Mouse (Mus musculus): Measurements from ENCODE around the gene Pde4c.

Pde4c gene

DNA sequence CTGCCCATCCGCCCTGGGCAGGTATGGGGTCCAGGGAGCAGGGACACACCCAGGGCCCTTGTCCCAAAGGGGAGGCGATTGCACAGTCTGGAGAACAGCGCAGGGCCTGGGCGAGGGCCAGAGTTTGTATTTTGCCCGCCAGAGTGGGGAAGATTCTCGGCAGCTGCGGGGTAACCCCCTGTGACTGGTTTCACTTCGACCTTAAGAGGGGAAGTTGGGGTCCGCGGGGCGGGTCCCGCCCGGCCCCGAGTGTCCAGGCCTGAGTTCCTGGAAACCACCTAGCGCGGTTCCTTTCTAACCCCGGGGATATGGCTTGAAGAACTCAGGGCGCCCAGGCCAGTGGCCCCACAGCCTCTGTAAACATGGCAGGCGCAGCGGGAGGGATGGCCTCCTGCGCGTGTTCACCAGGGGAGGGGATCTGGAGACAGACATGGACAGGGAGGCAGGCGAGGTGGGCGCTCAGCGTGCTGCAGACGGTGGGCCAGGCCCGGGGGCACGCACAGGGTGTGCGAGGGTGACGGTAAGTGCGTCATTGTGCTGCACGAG, 44.8 kb downstream of the Pde4c start:
- peak; percentile 20 to 32 for DNase-seq

DNA sequence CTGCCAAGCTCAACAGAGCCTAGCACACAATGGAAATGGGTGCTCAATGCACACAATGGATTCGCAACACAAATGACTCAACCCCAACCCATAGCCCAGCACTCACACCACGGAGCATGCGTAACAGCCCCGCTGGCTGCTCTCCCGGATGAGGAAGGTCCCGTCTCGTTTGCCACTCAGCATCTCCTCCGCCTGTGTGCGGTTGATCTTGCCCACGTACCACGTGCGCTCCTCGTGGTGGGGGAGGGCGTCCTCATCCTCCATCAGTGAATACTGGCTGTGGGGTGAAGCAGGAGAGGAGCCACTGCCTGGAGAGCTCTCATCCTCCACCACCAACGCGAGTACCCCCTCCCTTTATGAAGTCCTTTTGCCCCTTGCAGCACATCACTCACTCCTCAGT, 45.4 kb downstream of the Pde4c start:
- peak in 1 of 2 experiments; percentile 32 for DNase-seq

DNA sequence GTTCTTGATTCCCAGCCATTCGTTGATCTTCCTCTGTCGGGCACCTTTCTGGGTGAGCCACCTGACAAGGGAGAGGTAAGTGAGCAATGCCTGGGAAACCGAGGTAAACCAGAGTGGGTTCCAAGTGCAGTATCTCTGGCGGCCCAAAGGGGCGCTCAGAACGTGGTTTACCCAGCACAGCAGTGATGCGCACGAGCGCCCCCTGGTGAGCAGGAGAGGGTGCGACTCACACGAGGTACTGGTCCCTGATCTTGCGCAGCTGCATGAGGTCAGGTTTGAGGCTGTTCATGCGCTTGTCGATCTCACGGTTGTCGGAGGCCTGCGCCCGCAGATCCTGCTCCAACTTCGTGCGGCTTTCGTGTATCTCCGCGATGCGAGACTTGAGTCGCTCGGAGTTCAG, 45.8 kb downstream of the Pde4c start:
- peak; percentile 96 to 97 for DNase-seq

DNA sequence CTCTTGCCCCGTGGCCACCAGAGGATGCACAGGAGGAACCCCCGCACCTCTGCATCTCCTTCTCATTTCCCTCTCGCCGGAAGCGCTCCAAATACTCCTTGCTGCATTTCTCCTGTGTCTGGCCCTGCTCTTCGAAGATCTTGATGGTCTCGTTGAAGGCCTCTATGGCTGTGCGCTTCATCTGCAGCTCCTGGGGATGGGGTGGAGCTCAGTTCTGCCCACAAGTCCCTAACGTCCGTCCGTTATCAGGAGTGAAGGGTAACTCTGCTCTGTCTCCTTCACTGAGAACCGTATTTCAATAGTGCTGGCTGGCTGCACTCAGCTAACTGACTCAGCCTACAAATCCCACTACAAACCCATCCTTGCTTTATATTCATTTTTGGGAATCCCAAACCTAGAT, 46.3 kb downstream of the Pde4c start:
- DNase-seq, result no peak

DNA sequence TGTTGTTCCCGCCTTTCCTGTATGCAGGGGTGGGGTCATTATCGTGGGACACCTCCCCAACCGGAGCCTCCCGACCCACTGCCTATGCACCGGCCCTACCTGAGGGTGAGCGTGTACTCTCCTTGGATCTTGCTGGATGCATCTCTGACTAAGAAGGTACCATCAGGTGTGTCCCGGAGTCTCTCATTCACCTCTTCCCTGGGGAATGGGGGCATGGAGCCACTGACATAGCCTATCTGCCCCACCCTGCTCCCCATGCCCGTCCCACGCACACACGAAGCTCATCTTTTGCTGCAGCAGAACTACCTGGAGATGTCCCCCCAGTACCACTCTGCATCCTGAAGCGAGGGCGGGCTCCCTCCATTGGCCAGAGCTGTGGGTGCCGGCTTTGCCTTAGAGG, 47.2 kb downstream of the Pde4c start:
- DNase-seq, result no peak

DNA sequence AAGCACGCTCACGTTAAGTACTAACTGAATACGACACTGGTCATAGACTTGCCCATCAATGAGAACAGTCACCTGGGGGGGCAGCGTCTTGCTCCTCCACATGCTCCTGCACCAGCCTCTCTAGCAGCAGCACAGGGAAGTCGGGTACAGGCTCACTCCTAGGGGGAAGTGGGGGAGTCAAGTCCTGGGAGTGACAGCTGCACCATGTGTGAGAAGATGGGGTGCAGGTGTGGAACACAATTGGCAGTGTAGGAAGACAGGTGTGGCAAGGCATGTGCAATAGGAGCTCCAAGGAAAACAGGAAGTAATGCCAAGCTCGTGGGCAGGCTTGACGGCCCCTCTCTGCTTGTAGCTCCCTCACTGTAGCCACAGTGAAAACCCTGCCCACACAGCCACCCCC, 47.7 kb downstream of the Pde4c start:
- no peak for DNase-seq

DNA sequence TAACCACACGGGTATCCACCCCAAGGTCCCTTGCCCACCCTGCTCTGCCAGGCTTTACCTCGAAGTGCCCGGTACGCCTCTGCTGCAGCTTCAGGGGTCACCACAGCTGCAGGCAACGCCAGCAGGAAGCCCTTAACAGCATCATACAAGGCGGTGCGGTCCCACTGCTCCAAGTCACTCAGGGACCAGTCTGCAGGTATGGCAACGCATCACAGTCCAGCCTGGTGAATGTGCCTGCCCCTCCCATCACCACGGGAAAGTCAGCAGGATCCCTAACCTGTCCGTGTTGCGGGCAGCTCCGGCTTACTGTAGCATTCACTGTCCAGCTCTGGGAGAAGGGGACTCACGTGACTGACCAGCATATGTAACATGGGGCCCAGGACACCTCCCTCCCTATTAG, 48.6 kb downstream of the Pde4c start:
- no peak for DNase-seq

DNA sequence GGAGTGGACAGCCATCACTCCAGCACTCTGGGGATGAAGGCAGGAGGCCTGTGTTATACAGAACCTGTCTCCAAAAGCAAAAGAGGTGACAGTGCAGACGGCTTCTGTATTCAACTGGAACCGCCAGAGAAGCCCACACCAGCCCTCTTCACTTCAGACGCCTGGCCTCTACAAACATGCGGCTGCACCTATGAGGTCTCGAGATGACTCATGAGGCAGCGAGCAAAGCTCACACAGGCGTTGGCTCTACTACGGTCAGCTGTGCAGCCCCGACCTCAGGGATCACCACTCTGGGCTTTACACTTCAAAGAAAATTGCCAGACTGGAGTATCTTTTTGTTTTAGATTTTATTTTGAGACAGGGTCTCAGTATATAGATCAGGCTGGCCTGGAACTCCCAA, 49.4 kb downstream of the Pde4c start:
- DNase-seq, result no peak

DNA sequence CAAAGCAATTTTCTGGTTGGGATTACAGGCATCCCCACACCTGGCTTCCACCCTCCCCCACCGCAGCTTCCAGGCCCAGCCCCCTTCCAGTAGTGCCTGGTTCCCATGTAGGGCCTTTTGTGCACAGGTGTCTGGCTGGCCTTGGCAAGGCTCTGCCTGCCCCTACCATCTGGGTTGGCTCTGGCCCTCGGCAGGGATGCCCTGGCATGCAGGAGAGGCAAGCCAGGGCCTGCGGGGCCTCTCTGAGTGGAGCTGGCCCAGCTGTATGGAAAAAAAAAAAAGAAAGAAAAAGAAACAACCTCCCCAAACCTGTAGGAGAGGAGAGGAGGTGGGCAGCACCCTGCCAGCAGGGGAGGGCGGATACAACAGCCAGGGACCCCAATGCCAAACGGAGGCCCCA, 49.9 kb downstream of the Pde4c start:
- DNase-seq, result peak; percentile 77 to 82

DNA sequence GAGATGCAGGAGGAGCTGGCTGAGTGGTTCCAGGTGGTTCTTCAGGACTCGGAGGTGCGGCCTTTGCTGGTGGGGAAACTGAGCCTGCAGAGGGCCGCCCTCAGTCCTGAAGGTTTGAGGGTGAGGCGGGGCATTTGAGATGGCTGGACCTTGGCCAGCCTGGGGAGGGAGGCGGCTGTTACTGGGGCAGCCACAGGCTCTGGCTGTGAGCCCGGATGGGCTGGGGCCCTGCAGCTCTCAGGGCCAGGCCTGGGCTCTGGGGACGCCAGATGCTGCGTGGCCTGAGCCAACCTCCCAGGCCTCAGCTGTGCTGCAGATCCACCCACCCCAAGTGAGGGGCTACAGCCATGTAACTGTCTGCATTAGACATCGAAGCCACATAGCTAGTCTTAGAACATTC, 50.3 kb downstream of the Pde4c start:
- DNase-seq, result peak; percentile 76 to 82

DNA sequence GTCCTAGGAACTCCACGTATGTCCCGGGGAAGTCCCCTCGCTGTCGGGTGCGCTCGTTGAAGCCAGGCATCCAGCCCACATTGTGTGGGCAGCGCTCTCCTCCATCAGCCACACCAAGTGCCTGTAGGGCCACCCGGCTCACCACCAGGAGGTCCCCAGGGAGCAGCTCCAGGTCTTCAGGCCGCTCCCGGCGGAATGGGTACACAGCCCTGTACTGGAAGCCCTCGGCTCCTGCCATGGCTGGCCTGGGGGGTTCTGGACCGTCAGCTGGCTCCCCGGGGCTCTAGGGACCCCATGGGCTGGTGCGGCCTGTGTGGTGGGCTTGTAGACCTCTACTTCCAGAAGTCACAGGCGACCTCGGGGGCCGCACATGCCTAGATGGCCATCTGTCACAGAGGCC, 51.2 kb downstream of the Pde4c start:
- no peak for DNase-seq

DNA sequence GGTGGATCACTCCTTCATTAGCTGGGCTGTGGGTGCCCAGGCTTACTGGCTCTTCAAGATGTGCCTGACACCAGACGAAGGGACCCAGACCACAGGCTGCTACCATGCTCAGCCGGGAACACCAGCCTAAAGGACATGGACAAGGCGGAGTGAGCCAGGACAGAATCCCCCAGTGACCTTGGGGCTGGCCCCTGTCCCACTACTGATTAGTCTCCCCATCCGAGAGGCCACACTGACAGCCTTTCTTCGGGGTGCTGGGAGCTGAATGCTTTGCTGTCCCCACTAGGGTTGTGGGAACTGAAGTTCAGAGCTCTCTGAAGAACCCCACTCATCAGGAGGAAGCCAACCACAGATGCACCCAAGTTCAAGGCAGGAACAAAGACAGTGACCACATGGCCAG, 51.7 kb downstream of the Pde4c start:
- DNase-seq, result no peak

DNA sequence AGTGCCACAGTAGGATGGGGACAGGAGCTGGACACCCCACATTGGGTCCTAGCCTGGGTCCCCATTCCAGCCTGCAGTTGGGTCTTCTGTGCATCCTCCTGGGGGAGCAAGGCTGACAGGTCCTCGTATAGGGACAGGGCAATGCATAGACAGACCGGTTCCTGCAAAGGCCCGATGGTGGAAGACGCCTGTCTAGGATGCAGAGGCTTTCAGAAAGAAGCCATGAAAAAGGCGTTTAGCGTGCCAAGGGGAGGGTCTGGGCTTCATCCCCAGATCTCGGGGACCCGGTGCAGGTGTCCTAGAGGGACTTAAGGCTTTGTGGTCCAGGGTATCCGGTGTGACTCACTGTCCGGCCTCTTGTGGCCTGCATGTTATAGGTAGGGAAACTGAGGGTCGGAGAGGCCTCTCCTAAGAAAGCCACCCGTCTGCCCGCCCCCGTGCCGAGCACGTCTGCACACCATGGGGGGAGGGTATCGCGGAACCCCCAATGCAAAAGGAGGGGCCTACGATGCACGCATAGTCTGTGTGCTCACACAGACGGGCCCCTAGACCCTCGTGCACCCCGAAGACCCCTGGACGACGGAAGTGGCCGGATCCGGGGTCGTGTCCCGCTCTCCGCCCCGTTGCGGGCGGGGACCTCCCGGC, 52.5 kb downstream of the Pde4c start:
- no peak for DNase-seq

DNA sequence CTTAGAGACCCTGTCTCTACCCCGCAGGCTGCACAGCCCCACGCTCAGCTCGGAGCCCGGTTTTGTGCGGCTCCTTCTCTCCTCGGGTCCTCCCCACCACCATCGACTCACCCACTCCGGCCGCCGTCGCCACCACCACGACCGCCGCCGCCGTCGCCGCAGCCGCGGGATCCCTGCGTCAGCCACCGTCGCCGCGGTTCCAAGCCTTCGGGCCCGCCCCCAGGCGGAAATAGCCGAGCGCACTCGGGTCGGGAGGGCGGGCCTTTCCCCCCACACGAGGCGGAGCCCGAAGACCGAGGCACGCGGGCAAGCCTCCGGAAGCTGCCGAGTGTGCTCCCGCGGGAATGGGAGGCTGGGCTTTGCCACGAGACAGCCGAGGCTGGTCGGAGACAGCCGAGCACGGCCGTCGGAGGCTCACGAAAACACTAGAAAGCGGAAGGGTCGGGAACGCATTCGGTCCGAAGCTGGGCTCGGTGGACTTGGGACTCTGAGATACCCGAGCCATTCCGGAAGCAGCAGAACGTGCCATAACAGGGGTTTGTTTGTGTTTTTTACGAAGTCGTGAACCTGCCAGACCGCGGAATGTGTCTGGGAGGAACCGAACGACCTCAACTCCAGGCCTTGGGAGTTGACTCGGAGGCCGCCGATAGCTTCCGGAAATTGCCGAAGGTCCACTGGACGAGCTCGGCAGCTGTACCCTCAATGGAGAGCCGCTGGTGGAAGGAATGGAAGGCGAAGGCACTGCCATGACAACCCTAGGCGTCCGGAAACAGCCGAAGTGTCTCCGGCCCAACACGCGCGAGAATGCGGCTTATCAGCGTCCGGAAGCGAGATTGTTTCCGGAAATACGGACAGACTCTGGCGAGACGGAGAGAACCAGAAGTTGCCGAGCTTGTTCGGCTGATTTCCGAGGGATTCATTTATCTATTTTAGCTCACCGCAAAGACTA, 53.2 kb downstream of the Pde4c start, which contains the start of gene Pik3r2:
Gene Pik3r2, minus strand, starts transcription at position 218 of the 949 bp plus-strand sequence.
- DNase-seq, result peak; percentile 94 to 100

DNA sequence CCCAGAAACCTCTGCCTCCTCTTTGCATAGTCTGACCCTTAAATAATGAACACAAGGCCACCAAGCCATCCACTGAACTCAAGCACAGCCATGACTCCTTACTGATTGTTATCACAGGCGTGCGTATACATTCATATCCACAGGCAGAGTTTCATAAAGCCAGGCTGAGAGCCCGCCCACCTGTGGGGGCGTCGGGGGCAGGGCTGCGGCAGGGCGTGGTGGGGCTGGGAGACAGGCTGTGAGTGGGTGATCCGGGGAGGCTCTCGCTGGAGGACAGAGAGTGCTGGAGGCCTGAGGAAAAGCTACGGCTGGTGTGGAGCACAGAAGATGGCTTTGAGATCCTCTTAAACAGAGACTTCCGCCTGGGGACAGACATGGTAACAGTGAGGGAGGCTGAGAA, 56.6 kb downstream of the Pde4c start:
- DNase-seq, result no peak

DNA sequence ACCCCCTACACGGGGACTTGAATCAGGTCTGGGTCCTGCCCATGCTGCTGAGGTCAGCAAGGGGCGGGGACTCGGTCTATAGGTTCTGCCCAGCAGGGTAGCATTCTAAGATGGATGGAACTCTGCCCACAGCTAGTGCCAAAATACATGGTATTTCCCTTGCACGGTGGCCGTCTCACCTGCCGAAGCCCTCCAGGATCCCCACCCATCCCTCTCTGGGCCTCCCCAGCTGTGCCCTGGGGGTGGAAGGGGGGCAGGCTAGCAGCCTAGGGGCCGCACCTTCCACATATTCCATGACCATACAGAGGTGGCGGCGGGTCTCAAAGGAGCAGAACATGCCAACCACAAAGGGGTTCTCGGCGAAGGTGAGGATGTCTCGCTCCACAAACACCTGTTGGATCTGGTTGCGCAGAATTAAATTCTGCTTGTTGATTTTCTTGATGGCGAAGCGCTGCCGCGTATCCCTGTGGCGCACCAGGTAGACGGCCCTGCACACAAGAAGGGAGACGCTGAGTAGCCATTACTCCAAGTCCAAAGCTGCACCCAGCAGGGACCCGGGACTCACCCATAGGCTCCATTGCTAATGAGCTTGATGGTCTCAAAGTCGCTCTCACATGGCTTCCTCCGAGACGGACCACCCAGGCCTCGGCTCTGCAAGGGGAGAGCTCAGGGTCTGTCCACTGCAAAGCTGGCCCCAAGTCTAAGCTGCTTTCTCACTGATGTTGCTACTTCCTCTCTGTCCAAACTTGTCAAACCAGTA, 63.0 kb downstream of the Pde4c start:
- no peak for DNase-seq

DNA sequence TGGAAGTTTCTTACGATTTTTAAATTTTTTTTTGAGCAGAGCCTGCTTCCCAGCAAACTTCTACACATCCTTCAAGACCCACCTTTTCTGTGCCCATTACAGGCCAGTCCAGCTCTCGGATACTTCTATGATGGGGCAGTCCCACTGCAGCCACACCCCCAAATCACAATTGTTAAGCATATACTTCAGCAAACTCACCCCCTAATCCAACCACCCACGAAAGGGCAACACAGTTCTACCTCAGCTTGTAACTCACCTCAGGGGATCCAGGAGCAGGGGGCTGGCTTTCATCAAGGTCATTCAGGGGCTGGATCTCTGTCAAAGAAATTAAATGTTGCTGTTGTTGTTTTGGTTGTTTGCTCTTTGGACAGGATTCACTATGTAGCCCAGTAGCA, 63.5 kb downstream of the Pde4c start:
- DNase-seq, result no peak

DNA sequence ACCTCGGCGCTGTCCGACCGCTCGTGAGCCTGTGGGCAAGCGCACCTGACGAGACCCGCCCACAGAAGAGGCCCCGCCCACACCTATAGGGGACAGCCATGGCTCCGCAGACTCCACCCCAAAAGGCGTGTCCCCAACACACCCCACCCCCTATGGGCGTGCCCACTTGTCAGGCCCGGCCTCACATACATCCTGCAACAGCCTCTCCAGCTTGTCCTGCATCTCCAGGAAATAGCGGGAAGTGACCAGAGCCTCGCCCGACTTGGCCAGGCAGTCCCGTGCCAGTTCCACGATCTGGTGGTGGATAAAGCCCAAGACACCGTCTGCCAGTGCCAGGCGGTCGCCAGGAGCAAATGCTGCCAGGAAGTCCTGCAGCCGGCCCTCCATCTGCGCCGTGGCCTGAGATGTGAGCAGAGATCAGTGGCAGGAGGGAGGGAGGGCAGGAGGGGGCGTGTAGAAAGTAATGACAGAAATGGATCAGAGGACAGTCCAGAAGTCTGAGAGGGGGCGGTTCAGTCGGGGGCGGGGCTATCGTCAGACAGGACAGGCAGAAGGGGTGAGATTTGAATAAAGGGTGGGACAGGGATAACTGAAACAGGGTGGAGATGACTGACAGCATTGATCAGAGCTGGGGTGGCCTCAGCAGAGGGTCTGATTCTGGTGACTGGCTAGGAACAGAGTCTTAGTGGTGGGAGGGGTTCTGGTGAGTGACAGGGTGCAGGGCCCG, 64.6 kb downstream of the Pde4c start:
- DNase-seq, result peak; percentile 88 to 91

DNA sequence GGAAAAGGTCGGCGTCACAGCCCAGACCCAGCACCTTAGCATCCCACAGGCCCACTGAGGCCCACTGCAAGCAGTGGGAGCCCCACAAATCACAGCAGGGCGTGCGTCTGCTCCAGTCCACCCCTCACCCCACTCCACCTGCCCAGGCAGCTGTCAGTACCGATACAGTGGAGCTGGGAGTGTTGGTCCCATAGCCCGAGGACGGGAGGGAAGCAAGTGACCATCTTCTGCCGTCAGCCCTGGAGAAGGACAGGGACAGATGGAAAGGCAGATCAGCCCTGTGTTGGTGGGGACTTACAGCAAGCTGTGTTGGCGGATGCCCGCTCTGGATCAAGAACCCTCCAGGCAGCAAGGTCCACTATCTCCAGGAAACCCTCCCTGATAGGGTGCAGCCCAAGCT, 65.5 kb downstream of the Pde4c start:
- DNase-seq, result no peak

DNA sequence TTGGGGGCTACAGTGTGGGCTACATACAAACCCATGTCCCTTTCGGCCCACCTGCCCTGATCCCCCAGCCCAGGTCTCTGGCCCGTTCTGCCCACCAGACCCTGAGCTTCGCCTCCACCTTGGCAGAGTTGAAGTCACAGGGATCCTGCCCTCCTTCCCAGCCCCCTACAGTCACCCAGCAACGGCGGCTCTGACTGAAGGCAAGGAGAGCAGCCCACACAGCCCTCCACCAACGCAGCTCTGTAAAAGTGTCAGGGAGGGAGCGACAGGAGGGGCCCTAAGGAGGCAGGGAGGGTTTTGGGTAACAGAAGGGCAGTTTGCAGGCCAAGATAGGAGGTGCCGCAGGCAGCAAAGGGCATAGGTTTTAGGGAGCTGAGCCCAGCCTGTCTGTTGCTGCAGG, 67.3 kb downstream of the Pde4c start:
- DNase-seq, result no peak

DNA sequence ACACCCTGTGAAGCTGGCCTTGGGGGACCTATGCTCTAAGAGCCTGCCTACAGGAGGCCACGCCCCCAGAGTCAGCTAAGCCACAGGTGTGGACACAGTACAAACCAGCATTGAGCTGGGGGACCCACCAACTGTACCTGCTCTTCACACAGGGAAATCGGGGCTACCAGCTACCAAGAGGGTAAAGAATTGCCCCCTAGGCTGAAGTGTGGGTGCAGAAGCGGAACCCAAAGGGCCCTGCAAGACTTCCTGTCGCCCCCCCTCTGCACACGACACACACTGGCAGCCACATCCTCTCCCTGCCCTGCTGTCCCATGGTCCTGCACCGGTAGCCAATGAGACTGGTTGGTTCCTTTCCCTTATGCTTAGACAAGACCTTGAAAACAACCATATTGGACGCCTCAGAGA, 67.8 kb downstream of the Pde4c start:
- DNase-seq, result no peak

DNA sequence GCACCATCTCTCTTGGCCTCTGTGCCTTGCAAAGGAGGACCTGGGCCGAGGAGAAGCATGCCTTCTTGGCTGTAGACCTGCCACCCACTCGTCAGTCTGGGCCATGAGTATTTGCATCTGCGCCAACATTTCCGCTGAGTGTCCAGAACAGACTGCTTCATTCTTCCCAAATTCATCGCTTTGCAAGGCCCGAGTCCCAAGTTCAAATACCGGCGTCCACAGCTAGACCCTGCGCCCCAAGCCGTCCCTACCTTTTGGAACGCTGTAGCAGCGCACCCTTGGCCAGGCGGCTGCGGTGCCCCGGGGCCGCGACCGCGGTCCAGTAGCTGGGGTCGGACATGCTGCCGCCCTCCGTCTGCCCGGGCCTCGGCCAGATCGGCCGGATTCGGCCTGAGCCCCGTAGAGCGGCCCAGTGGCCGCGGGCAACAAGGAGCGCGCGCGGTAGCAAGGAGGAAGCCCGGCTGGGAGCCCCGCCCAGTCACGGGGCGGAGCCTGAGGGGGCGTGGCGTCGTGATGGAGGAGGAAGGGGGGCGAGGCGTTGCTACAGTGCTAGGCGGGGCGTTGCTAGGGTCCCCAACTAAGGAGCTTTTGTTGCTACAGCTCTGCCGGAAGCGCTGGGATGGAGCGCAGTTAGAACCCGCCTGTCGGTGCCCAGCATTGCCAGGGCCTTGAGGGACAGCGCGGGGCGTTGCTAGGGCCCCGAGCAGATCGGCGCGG, 68.6 kb downstream of the Pde4c start:
- DNase-seq, result peak; percentile 85 to 90
